Mouse (Mus musculus) CH12F3 (cell line): Measurements from ENCODE around the gene Rin3.

Source experiments
- in situ Hi-C: fragments of 300-500 bp; cut with MboI; formaldehyde crosslinking; loops from 2 replicates; pipeline ENCODE4 v1.14.3; 2020; ENCODE audit warnings: low sequenced_read_pairs

The Rin3 gene

GRCm38 (mm10) chr12:102299209-102299608 lies 16.4 kb downstream of the Rin3 start:
- in situ Hi-C loops = no loop called here

GRCm38 (mm10) chr12:102301585-102301984 lies 18.7 kb downstream of the Rin3 start:
- in situ Hi-C loops = no loop called here

- in situ Hi-C loops = no loop called here
Observed at GRCm38 (mm10) chr12:102302322-102302721, 19.5 kb downstream of the Rin3 start.

GRCm38 (mm10) chr12:102302831-102303351 lies 20.0 kb downstream of the Rin3 start:
- in situ Hi-C loops = no loop called here

GRCm38 (mm10) chr12:102303867-102304266 lies 21.0 kb downstream of the Rin3 start:
- in situ Hi-C loops = no loop called here

- in situ Hi-C loops = no loop called here
Observed at GRCm38 (mm10) chr12:102305069-102305836, 22.4 kb downstream of the Rin3 start.

GRCm38 (mm10) chr12:102308001-102308456 lies 25.2 kb downstream of the Rin3 start:
- in situ Hi-C loops = no loop called here

- in situ Hi-C loops = no loop called here
Observed at GRCm38 (mm10) chr12:102308457-102309011, 25.7 kb downstream of the Rin3 start.

GRCm38 (mm10) chr12:102309099-102309799 lies 26.4 kb downstream of the Rin3 start:
- in situ Hi-C loops = no loop called here

- in situ Hi-C loops = no loop called here
Observed at GRCm38 (mm10) chr12:102309800-102310195, 26.9 kb downstream of the Rin3 start.

GRCm38 (mm10) chr12:102310261-102310660 lies 27.4 kb downstream of the Rin3 start:
- in situ Hi-C loops = no loop called here

GRCm38 (mm10) chr12:102311454-102311853 lies 28.6 kb downstream of the Rin3 start:
- in situ Hi-C loops = no loop called here

GRCm38 (mm10) chr12:102319150-102319549 lies 36.3 kb downstream of the Rin3 start:
- in situ Hi-C loops = no loop called here

GRCm38 (mm10) chr12:102319899-102320298 lies 37.1 kb downstream of the Rin3 start:
- in situ Hi-C loops = no loop called here

GRCm38 (mm10) chr12:102320322-102320721 lies 37.5 kb downstream of the Rin3 start:
- in situ Hi-C loops = no loop called here

GRCm38 (mm10) chr12:102321064-102321728 lies 38.3 kb downstream of the Rin3 start:
- in situ Hi-C loops = no loop called here

- in situ Hi-C loops = no loop called here
Observed at GRCm38 (mm10) chr12:102321855-102322254, 39.0 kb downstream of the Rin3 start.

GRCm38 (mm10) chr12:102323392-102323791 lies 40.5 kb downstream of the Rin3 start:
- in situ Hi-C loops = no loop called here

GRCm38 (mm10) chr12:102324156-102324885 lies 41.5 kb downstream of the Rin3 start:
- in situ Hi-C loops = no loop called here

- in situ Hi-C loops = no loop called here
Observed at GRCm38 (mm10) chr12:102324886-102325220, 42.0 kb downstream of the Rin3 start.
